Mouse (Mus musculus) urinary bladder, adult 18-20 months (tissue): ENCODE results near the gene Pcdh9.

ENCODE experiments used
- DNase-seq, 2 experiments: peaks; one replicate each; pipeline ENCODE4 v3.0.0; 2022; ENCODE audit warnings: low spot score in 2 of 2, mixed read lengths in 2 of 2

Pcdh9 gene

GRCm38 (mm10) chr14:93182606-93183491, 707.6 kb downstream of the Pcdh9 start:
- no peak for DNase-seq

- no peak for DNase-seq
Observed at GRCm38 (mm10) chr14:93169201-93169600, 721.3 kb downstream of the Pcdh9 start.

GRCm38 (mm10) chr14:93168367-93168766, 722.1 kb downstream of the Pcdh9 start:
- no peak for DNase-seq

- no peak for DNase-seq
Observed at GRCm38 (mm10) chr14:93143414-93143813, 747.1 kb downstream of the Pcdh9 start.

- DNase-seq = no peak
Observed at GRCm38 (mm10) chr14:93142076-93142475, 748.4 kb downstream of the Pcdh9 start.

- DNase-seq = no peak
Observed at GRCm38 (mm10) chr14:93126993-93127392, 763.5 kb downstream of the Pcdh9 start.

- no peak for DNase-seq
Observed at GRCm38 (mm10) chr14:93102755-93103154, 787.7 kb downstream of the Pcdh9 start.

- no peak for DNase-seq
Observed at GRCm38 (mm10) chr14:93095081-93095480, 795.4 kb downstream of the Pcdh9 start.

- DNase-seq = no peak
Observed at GRCm38 (mm10) chr14:93092806-93093205, 797.7 kb downstream of the Pcdh9 start.

GRCm38 (mm10) chr14:93085646-93086045, 804.8 kb downstream of the Pcdh9 start:
- DNase-seq = no peak

- DNase-seq = no peak
Observed at GRCm38 (mm10) chr14:93083140-93083539, 807.3 kb downstream of the Pcdh9 start.

GRCm38 (mm10) chr14:93080910-93081309, 809.6 kb downstream of the Pcdh9 start:
- no peak for DNase-seq

GRCm38 (mm10) chr14:93075761-93076160, 814.7 kb downstream of the Pcdh9 start:
- DNase-seq = no peak

GRCm38 (mm10) chr14:93072346-93072745, 818.1 kb downstream of the Pcdh9 start:
- no peak for DNase-seq

GRCm38 (mm10) chr14:93070140-93070539, 820.3 kb downstream of the Pcdh9 start:
- DNase-seq = no peak

GRCm38 (mm10) chr14:93067411-93068336, 822.8 kb downstream of the Pcdh9 start:
- DNase-seq = no peak

- DNase-seq = no peak
Observed at GRCm38 (mm10) chr14:93066732-93067410, 823.6 kb downstream of the Pcdh9 start.

GRCm38 (mm10) chr14:93061824-93062620, 828.5 kb downstream of the Pcdh9 start:
- DNase-seq = no peak

GRCm38 (mm10) chr14:93058799-93059198, 831.7 kb downstream of the Pcdh9 start:
- DNase-seq = no peak

GRCm38 (mm10) chr14:93055997-93056396, 834.5 kb downstream of the Pcdh9 start:
- no peak for DNase-seq

GRCm38 (mm10) chr14:93040591-93040990, 849.9 kb downstream of the Pcdh9 start:
- DNase-seq = no peak
